Mouse (Mus musculus) granulocyte monocyte progenitor cell, adult 5-6 weeks (primary cell): ENCODE results near the gene Mapk8ip3. TPM values are rescaled to one million over a fixed set of nuclear protein-coding genes. Genes with fewer than 3 reads are reported as not detected.

Source experiments
- ATAC-seq: replicated peaks from 2 replicates; pipeline ENCODE4 v1.8.0; 2016; ENCODE audit warnings: mild to moderate bottlenecking, moderate TSS enrichment, inconsistent platforms; ENCODE audit not compliant: poor library complexity, severe bottlenecking
- total RNA-seq, 2 experiments: library from RNA; stranded (forward) in 1 of 2; stranded (reverse) in 1 of 2; fragments of 200-712, 200-1000 nt in 1 of 2; fragments of >200 nt in 1 of 2; fragmentation: Nextera tagmentation in 1 of 2; gene quantifications; 2 replicates each; pipeline ENCODE4 v1.2.3; 2014 to 2017

The Mapk8ip3 gene
- total RNA-seq, 2 experiments from 2014 or later = 18.2 to 49.0 TPM

DNA sequence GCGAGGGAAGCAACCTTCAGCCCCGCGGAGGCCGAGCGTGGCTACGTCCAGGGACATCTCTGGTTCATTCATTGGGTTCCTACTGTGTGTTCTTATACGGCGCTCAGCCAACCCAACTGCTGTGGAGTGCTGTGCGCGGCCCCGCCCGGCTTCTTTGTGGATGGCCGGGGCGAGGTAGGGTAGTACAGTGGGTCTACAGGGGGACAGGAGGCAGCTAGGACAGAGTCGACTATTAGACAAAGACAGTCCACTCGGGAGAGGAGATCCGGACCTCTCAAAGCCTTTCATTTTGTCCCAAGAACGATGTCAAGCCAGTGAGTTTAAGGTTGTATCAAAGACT is 49.9 kb downstream of the Mapk8ip3 start:
- ATAC-seq = 0 out of 2 replicates have a peak, but pooled peaks have one; percentile 1

DNA sequence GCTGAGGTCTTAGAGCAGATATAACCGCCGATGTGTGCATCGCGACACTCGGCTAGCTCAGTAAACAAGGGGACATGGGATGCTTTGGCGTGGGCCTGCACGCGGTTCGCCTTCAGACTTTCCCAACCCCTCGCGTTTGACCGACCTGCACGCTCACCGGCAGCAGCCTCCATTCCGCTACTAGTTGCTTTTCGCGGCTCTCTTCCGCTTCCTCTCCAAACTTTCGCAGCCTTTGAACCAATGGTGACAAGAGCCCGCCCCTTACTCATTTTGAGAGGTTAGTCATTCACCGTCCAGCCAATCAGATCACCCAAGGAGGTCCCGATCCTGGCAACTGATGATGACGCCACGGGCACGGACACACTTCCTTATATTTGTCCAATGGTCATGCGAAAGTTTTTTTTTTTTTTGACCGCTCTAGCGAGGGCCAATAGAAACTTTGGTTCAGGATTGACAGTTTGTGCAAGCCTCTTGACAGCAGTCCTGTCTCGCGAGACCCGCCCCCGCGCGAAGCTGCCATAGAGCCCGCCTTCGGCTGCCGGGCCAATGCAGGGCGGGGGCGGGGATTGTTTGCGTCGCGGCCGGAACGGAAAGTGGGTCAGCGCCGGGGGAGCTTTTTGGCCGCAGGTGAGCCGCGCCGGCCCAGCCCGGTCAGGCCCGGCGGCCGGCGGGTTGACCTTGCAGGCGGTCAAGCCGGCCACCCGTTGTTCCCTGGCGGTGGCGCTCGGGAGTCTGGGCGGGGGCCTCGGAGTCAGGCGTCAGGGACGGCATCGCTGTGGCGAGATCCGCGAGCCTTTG is 50.4 kb downstream of the Mapk8ip3 start, which contains the start of the genes Nubp2 and Spsb3:
Nubp2 (minus strand) TSS at position 216 of the 798 bp plus-strand sequence.
Spsb3 (plus strand) TSS at position 510 of the 798 bp plus-strand sequence.
- peak; percentile 85 for ATAC-seq

DNA sequence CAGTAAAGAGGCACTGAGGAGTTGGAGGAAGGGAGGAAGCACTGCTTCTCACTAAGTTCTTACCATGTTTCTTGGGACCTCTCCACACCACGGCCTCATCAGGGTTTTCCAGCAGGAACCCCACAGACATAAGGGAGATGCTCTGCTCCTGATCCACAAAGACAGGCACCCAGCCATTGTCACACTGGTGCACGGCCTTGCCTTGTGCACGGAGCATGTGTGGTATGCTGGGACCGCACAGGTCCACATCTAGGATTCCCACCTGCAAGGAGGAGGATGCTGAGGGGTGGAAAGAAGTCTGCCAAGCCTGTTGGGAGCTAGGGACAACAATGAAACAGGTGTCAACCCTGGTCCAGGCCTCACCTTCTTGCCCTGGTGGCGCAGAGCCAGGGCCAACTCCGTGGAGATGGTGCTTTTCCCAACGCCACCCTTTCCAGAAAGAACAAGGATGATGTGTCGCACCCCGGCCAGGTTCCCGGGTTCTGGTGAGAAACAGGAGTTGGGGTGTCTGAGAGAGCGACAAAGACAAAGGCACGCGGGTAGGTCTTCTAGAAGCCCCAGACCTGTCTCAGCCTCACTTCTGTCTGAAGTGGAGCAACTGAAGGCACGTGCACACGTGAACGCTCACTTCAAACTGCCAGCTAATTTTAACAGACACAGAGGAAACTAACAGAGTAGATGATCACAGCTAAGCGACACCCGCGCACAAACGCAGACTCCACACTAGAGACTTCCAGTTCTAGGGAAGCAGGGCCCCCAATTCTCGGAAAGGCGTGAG is 51.2 kb downstream of the Mapk8ip3 start:
- no peak for ATAC-seq

DNA sequence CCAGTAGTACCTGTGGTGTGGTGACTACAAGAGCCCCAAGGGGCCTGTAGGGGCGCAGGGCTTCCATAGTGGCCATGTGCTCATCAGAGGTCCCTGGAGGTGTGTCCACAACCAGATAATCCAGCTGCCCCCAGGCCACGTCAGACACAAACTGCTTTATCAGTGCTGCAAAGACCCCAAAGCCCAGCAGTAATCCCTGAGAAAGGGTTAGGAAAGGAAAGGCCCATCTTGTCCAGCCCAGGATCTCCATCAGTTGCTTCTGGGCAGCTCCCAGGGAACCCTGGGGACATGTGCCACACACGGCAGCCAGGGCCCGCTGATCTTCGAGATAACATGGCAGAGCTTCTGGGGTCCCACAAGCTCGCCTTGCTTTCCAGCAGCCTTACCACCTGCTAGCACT is 52.4 kb downstream of the Mapk8ip3 start:
- no peak for ATAC-seq

DNA sequence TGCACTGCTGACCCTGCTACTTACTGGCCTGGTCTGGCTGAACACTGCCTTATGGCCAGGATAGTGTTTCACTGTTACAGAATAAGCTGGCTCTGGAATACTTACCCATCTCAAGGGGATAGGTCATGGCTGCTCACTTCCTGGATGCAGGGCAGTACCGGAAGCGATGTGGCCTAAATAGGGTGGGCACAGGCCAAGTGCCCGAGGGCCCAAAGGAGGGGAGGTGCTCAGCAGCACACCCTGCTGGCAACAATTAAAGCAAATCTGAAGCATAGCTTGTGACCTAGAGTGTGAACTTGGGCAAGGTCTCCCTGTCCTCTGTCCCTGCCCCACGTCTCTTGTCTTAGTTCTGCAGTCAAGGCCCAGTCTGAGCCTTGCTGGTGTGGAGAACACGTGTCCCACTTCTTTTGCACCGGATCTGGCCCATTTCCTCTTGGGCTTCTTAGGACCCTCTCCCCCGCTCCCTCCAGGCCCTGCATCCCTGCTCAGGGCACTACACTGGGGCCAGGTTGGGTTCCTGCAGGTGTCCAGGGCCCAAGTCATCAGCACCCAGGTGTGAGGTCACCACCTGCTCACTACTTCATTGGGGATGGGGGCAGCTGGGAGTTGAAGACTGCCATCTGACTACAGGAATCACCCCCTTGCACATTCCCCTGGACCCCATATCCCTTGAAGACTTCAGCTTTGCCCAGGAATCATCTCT is 54.9 kb downstream of the Mapk8ip3 start:
- peak; percentile 43 for ATAC-seq

DNA sequence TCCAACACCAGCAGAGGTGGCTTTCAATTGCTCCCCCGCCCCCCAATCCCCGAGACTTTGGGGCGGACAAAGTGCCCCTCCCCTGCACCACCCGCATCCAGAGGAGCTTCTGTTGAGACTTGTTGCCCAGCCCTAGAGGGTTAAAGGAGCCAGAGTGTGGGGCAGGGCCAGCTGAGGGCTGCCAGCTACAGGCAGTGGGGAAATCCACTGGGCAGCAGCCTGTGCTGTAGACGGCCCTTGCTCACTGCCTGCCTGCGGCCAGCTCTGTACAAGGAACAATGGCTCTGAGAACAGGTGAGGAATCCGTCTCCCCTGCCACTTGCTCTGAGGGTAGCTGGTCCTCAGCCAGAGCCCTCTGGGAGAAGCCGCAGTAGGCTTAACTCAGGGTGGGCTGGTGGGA is 58.2 kb downstream of the Mapk8ip3 start:
- ATAC-seq = no peak

DNA sequence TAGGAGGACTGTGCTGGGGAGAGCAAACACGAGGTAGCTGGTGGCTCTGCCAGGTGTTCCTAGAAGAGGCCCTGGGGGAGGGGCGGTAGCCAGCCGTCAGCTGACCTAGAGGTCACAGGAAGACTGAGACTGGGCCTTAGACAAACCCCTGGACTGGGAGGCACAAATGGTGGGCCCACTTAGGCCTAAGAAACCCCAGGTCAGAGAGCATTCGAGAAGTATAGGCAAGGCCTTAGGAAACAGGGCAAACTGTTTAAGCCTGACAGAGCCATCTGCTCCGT is 58.7 kb downstream of the Mapk8ip3 start:
- ATAC-seq = no peak

DNA sequence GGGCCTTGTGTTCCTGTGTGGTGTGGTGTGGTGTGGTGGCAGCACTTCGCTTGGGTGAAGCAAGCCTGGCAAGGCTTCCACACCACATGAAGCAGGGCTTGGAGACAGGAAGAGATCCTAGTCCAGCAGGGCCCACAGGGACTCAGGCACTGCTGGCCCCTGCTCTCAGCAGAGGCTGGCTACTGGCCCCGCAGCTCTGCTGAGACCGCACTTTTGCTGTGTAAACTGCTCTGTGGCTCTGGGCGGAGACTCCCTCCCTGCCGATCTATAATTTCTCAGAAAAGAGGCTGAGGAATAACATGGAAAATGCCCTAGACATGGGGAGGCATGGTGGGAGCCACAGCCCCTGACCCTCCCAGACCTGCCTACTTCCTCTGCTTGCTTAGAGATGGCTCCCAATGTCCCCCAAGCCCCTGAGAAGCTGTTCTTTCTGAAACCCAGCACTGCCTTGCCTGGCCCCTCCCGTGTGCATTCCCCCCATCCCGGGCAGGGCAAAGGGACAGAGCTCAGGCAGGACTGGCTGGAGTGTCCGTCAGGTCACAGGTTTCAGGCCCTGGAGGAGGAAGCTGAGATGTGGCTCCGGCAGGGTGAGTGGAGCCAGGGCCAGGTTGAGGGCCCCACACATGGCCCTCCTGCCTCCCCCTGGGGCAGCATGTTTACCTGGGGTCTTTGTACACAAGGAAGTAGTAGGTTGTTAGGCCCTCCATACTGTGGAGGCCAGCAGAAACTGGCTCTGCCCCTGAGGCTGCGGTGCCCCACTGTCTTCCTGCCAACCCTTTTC is 59.3 kb downstream of the Mapk8ip3 start:
- no peak for ATAC-seq

DNA sequence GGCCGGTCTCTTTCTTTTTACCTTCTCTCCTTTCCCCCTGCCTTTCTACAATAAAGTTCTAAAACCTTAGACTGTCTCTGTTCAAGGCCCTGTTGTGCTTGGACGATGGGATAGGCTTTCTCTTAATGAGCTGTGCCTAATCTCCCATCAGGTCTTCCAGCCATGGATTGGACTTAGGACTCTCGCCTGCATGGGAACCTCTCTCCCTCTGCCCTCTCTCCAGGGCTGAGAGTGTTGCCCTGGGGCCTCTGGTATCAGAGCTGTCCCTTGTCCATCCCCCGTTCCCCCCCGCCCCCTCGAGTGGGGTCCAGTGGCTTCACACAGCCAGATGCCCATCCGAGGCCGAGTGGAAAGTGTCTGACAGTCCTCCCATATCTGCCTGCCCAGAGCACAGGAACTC is 61.8 kb downstream of the Mapk8ip3 start:
- ATAC-seq = no peak

DNA sequence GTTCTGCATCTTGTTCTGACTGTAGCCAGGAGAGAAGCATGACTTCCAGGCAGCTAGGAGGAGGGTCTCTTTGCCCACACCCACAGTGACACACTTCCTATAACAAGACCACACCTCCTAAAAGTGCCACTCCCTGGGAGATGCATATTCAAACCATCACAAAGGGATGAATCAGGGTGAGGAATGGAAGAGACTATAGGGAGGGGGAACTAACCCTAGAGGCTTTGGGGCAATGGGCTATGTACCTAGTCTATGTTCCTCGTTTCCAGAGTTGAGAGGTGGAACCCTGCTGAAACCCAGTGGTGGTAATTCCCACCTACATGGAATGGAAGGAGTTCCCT is 62.4 kb downstream of the Mapk8ip3 start:
- ATAC-seq = peak; percentile 35; the same call in 1 of the 2 replicates

DNA sequence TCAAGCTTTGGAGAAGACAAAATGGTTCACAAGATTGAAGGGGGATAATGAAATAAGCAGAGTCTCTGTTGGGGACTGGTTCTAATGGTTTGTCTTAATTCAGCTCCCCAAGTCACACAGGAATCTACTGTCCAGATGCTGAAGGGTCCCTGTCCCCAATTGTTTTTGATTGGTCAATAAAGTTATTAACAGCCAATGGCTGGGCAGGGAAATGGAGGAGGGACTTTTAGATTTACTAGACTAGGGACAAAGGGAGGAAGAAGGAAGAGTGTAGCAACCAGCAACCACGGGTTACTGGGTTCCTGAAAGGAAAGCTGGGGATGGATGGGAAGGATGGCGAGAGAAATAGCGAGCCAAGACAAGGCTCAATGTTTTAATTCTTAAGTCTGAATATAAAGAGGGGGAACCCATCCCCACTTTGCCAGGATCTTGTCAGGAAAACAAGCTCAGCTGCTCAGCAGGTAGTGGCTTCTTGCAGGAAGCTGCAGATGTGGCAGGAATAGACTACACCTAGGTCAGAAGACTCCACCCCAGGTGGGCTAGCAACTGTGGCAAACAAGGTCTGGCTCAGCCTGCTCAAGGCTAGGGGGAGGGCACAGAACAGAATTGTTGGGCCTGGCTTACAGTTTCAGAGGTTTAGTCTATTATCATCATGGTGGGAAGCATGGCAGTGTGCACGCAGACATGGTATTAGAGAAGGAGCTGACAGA is 62.9 kb downstream of the Mapk8ip3 start:
- ATAC-seq = no peak

DNA sequence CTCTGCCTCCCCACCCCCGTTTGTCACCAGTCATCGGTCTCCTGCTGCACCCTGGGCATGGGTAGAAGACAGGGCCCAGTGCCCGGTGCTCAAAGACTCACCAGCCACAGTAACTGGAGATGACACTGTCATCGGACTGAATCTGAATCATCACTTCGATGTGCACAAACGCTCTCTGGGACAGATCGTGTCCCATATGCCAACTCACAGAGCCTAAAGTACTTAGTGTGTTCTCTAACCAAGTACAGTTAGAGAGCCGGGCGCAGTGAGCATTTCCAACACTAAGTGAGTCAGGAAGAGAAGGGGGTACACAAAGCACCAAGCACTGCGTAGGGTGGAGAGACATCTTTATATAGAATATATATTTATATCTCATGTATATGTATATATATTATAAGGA is 68.9 kb downstream of the Mapk8ip3 start:
- ATAC-seq = no peak

DNA sequence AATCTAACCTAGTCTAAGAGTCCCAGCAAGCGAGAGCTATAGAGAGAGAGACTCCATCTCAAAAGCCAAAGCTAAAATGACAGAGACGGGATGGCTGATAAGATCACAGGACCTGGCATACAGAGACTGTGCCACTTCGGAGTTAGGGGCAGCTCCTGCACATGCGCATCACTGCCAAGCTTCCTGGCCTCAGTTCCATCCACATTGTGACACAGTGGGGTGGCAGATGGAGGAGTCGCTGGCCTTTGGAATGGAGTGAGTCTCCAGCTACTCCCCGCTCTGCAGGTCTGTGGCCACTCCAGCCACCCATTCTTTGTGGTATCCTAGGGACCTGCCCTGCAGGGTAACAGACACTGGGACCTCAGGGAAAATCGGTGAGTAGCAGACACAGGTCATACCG is 71.0 kb downstream of the Mapk8ip3 start, which contains the start of gene Igfals:
Igfals (plus strand) TSS at position 222 of the 400 bp plus-strand sequence.
- no peak for ATAC-seq

DNA sequence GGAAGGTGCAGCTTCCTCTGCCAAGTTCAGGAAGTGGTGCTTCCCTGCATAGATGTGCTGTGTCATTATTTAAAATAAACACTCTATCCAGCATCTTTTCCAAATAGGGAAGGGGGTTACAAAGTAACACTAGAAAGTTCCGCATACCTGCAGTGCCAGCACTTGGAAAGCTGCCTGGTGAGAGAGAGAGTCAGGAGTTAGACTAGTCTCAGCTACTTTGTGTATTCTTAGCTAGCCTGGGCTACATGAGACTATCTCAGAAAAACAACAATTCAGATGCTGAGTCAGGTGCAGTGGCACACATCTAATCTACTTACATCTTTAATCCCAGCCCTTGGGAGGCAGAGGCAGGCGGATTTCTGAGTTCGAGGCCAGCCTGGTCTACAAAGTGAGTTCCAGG is 75.0 kb downstream of the Mapk8ip3 start:
- ATAC-seq = no peak

DNA sequence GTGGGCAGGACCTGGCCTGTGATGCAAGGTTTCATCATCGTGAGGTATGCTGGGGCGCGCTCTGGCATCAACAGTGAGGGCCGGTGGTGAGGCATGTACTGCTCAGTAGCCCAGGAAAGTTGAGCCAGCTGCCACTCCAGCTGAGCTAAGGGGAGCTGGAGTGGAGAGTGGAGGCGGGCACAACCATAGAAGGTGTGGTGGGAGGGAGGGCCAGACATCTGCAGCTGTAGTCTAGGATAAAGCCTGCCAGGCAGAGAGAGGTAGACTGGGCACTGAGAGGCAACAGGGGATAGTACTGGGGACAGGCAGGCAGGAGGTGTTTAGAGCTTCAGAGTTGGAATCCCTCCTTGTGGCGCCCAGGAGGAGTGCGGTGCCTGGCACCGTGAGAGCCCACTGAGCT is 76.7 kb downstream of the Mapk8ip3 start:
- ATAC-seq = no peak

DNA sequence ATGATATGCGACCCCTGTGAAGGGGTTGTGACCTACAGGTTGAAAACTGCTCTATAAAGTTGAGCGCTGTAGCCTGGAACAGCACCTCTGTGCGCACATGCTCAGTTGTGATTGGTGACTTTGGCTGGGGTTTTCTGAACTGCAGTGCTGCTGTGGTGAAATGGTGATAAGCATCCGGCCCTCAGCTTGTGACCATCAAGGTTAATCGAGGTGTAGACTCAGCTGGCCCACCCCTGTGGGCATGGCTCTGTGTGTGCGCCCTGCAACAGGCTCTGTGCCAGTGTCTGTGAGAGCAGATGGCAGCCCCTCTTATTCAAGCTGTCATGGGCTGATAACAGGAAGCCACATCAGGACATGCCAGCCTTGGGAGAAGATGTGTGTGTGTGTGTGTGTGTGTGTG is 77.8 kb downstream of the Mapk8ip3 start:
- ATAC-seq = no peak

DNA sequence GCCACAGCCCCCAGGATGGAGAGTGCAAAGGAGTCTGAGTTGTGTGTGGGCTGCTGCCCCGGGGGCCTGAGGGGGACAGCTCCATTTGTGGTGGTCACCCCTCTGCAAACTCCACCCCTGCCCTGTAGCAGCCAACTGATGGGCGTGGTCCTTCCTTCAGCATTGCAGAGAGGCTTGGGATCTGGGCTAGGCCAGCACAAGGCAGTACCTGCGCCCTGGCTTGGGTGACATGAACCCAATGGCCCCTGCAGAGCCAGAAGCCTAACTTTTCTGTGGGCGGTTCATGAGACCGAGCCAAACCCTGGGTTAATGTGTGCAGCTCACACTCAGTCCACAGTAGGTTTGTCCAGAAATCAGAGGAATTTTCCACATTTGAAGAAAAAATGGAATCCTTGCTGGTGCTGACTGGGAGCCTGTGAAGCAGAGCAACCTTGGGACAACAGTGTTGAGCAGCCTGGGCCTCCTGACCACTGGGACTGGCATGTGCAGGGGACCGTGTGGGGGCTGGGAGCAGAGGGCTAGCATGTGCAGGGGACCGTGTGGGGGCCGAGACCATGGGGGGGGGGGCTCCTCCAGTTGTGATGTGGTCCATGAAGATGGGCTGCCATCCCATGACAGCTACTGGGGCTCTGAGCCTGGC is 78.8 kb downstream of the Mapk8ip3 start:
- no peak for ATAC-seq

DNA sequence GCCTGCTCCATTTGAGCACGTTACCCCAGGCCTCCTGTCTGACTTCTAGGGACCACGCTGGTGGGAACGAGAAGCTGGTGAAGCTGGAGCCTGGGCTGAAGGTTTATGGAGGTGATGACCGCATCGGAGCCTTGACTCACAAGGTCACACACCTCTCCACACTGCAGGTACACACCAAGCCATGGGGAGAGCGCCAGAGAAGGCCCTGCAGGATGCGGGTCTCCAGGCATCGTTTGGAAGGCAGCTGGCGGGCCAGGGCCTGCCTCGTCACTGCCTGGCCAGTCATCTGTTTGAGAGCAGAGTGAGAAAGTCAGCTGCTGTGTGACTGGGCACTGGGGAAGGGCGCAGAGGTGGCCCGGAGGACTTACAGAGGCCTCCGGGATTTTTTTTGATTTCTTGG is 80.2 kb downstream of the Mapk8ip3 start:
- no peak for ATAC-seq

DNA sequence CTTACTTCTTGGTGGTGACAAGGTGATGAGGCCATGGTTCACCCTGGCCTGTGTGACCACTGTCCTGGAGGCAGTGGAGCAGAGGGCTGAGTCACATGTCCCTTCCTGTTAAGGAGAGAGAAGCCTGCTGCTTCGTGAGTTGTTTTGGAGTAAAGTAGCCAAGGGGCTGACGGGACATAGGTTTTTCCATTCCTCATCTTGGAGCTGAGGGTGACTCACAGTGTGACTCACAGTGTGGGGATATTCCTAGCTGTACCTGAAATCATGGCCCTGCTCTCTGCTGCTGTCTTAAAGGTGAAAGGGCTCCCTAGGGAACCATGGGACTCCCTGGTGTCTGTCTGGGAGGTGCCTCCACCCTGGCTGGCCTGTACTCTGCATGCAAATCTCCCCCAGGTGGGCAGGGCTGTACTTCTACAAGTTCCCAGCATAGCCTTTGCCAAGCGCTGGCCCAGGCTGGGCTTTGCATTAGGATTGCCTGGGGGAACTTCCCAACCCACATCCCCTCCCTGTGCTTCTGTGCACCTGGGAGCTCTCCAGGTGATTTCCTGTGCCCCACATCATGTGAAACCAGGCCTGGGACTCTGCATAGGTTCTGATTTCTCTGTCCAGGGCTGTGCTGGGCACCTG is 80.8 kb downstream of the Mapk8ip3 start:
- ATAC-seq = no peak
